Mouse (Mus musculus) thymus, adult 2 months (tissue): Measurements from ENCODE around the gene Rprm. TPM values are rescaled to one million over a fixed set of nuclear protein-coding genes. Genes with fewer than 3 reads are reported as not detected.

Source experiments
- DNase-seq: peaks from one replicate; pipeline ENCODE4 v3.0.0; 2021
- H3K27ac ChIP-seq: fragments of 200-500 bp; 2 replicates; pipeline ENCODE4 v1.5.1; 2012; ENCODE audit warnings: low read length, control low read depth; ENCODE audit not compliant: control insufficient read depth, insufficient read depth
- H3K27me3 ChIP-seq: fragments of 200-500 bp; 2 replicates; pipeline ENCODE4 v1.6.1; 2012; ENCODE audit warnings: mild to moderate bottlenecking, low read length, moderate library complexity, mixed read lengths; ENCODE audit not compliant: control insufficient read depth, insufficient read depth
- H3K36me3 ChIP-seq: fragments of 200-500 bp; 2 replicates; pipeline ENCODE4 v1.6.1; 2012; ENCODE audit warnings: mild to moderate bottlenecking, low read length, moderate library complexity; ENCODE audit not compliant: control insufficient read depth, insufficient read depth
- H3K4me1 ChIP-seq: fragments of 200-500 bp; replicated peaks from 2 replicates; pipeline ENCODE4 v1.6.1; 2012; ENCODE audit warnings: low read length; ENCODE audit not compliant: control insufficient read depth, insufficient read depth
- H3K4me3 ChIP-seq: fragments of 200-500 bp; 2 replicates; pipeline ENCODE4 v1.5.1; 2012; ENCODE audit warnings: mild to moderate bottlenecking, low read length, control low read depth, moderate library complexity; ENCODE audit not compliant: control insufficient read depth, insufficient read depth
- CTCF ChIP-seq: fragments of 200-500 bp; IDR thresholded peaks from 2 replicates; pipeline ENCODE4 v1.5.1; 2012; ENCODE audit warnings: mild to moderate bottlenecking, control low read depth, low read length, moderate library complexity, borderline replicate concordance; ENCODE audit not compliant: control insufficient read depth, poor library complexity, insufficient read depth; ENCODE audit errors: extremely low read depth
- POLR2A ChIP-seq: fragments of 200-500 bp; IDR thresholded peaks from 2 replicates; pipeline ENCODE4 v1.6.1; 2012; ENCODE audit warnings: mild to moderate bottlenecking, low read length, control low read depth, moderate library complexity; ENCODE audit not compliant: control insufficient read depth, poor library complexity, insufficient read depth; ENCODE audit errors: extremely low read depth
- WGBS: fragments of 180-500 bp; shearing (Covaris S2); methylation state at CpG from one replicate; pipeline ENCODE4 v1.1.7; 2018; 5-methylcytosine and 5-hydroxymethylcytosine counted together
- polyA plus RNA-seq: library from polyadenylated mRNA; depleted of rRNA; stranded (reverse); fragments of >200 nt; gene quantifications from 2 replicates; pipeline ENCODE4 v1.2.3, GENCODE M21; 2012

Gene Rprm
- polyA plus RNA-seq, 1 experiment, result 2.2 TPM

GRCm38 (mm10) chr2:54086254-54086653 is 902 bp upstream of the Rprm start:
- Histone ChIP-seq H3K36me3 (no peaks in the 10 kb centered on the region), H3K27ac (no peak overlapping the region), H3K27me3 (no peaks in the 10 kb centered on the region; the same call in 1 of the 2 replicates), H3K4me1 (peaks cover 3% of the 10 kb centered on the region; the same call in 1 of the 2 replicates), H3K4me3 (no peak overlapping the region)
- 70% methylated on average over 4 of the region's 4 CpGs for WGBS
- no peak for TF ChIP-seq CTCF
- no peak for DNase-seq

GRCm38 (mm10) chr2:54084737-54085429 is 469 bp downstream of the Rprm start:
- H3K36me3 ChIP-seq, result no peaks in the 10 kb centered on the region
- H3K4me3 ChIP-seq, result no peak overlapping the region
- DNase-seq, result peak; percentile 1
- H3K4me1 ChIP-seq, result peaks cover 3% of the 10 kb centered on the region; the same call in 1 of the 2 replicates
- WGBS, result 5% methylated on average over 51 of the region's 51 CpGs
- no peak for TF ChIP-seq POLR2A
- no peaks in the 10 kb centered on the region; the same call in 1 of the 2 replicates for H3K27me3 ChIP-seq
- H3K27ac ChIP-seq, result no peak overlapping the region

GRCm38 (mm10) chr2:54083861-54084736 is 1.3 kb downstream of the Rprm start:
- WGBS, result 6% methylated on average over 29 of the region's 29 CpGs
- Histone ChIP-seq H3K4me1 (peaks cover 3% of the 10 kb centered on the region; the same call in 1 of the 2 replicates), H3K27ac (no peak overlapping the region), H3K27me3 (no peaks in the 10 kb centered on the region; the same call in 1 of the 2 replicates), H3K36me3 (no peaks in the 10 kb centered on the region), H3K4me3 (no peak overlapping the region)
- no peak for DNase-seq
- TF ChIP-seq CTCF, result no peak
- no peak for TF ChIP-seq POLR2A

- 92% methylated on average over 7 of the region's 7 CpGs for WGBS
- H3K4me1 ChIP-seq, result no peaks in the 10 kb centered on the region
- no peak overlapping the region for H3K4me3 ChIP-seq
- no peak for DNase-seq
- H3K27me3 ChIP-seq, result no peaks in the 10 kb centered on the region; the same call in 1 of the 2 replicates
- no peak overlapping the region for H3K27ac ChIP-seq
- TF ChIP-seq POLR2A (no peak), CTCF (no peak)
- H3K36me3 ChIP-seq, result no peaks in the 10 kb centered on the region
Observed at GRCm38 (mm10) chr2:54078961-54079360, 6.4 kb downstream of the Rprm start.

GRCm38 (mm10) chr2:54071526-54071925 is 13.8 kb downstream of the Rprm start:
- DNase-seq, result no peak
- Histone ChIP-seq H3K27me3 (no peaks in the 10 kb centered on the region), H3K4me3 (no peak overlapping the region), H3K36me3 (no peaks in the 10 kb centered on the region), H3K4me1 (no peaks in the 10 kb centered on the region), H3K27ac (no peak overlapping the region)
- no peak for TF ChIP-seq POLR2A
- no peak for TF ChIP-seq CTCF
- 88% methylated on average over 1 of the region's 1 CpGs for WGBS

- 14% methylated on average over 1 of the region's 1 CpGs for WGBS
- DNase-seq, result no peak
- no peak for TF ChIP-seq POLR2A
- no peak for TF ChIP-seq CTCF
- Histone ChIP-seq H3K36me3 (no peaks in the 10 kb centered on the region), H3K4me1 (no peaks in the 10 kb centered on the region), H3K4me3 (no peak overlapping the region), H3K27ac (no peak overlapping the region), H3K27me3 (no peaks in the 10 kb centered on the region)
Observed at GRCm38 (mm10) chr2:54062421-54062820, 22.9 kb downstream of the Rprm start.

GRCm38 (mm10) chr2:54061039-54061438 is 24.3 kb downstream of the Rprm start:
- Histone ChIP-seq H3K4me1 (no peaks in the 10 kb centered on the region), H3K4me3 (no peak overlapping the region), H3K27me3 (no peaks in the 10 kb centered on the region), H3K36me3 (no peaks in the 10 kb centered on the region), H3K27ac (no peak overlapping the region)
- no peak for TF ChIP-seq CTCF
- TF ChIP-seq POLR2A, result no peak
- no peak for DNase-seq
